ENCODE assay signal across 8 mouse cellular contexts in the genomic region with DNA sequence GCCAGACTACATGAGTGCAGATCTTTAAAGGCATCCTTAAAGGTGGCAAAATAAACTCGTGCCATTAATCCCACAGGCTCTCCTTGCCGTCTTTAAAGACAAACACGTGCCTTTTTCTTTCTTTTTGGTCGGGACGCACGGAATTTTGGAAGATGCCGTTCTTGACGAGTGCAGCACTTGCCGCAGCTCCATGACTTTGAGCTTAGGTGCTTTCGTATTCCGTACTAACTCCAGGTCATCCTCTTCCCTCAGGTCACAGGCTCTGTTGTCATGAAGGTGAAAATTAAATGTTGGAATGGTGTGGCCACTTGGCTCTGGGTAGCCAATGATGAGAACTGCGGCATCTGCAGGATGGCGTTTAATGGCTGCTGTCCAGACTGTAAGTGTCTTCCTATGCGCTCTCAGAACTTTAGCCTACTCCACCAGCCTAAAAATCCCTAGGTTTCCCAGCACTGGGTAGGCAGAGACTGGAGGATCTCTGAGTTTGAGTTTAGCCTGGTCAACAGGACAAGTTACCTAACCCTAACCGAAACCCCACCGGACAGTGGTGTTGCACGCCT. TPM values are rescaled to one million over a fixed set of nuclear protein-coding genes. Genes with fewer than 3 reads are reported as not detected.
DNase-seq lines count a peak whose midpoint lies in the region; ATAC-seq and TF ChIP-seq lines count a peak whose summit lies in the region.

No protein-coding gene starts in this region.

- peak overlapping the region; percentile 93 for H3K27ac ChIP-seq in heart, embryonic 15.5 days
- H3K27ac ChIP-seq in bone marrow, adult 2 months (ENCODE audit: control insufficient read depth, insufficient read depth, low read depth, low read length, poor library complexity), result peak overlapping the region; percentile 95
- peak overlapping the region; percentile 99 for H3K27ac ChIP-seq in hindbrain, embryonic 10.5 days
- H3K27ac ChIP-seq in midbrain, embryonic 12.5 days (replicated peaks), result peak overlapping the region; percentile 86

- H3K9ac ChIP-seq in heart, embryonic 15.5 days, result peak overlapping the region; percentile 71
- H3K9ac ChIP-seq in midbrain, embryonic 12.5 days (replicated peaks), result peak overlapping the region; percentile 100

- peaks cover 31% of the 10 kb centered on the region for H3K4me1 ChIP-seq in heart, embryonic 15.5 days (replicated peaks)
- H3K4me1 ChIP-seq in bone marrow, adult 2 months (ENCODE audit: control insufficient read depth, insufficient read depth, low read length), result peaks cover 6% of the 10 kb centered on the region
- H3K4me1 ChIP-seq in hindbrain, embryonic 10.5 days (replicated peaks), result peaks cover 42% of the 10 kb centered on the region
- H3K4me1 ChIP-seq in midbrain, embryonic 12.5 days, result peaks cover 28% of the 10 kb centered on the region

- H3K27me3 ChIP-seq in heart, embryonic 15.5 days, result no peaks in the 10 kb centered on the region
- H3K27me3 ChIP-seq in hindbrain, embryonic 10.5 days (ENCODE audit: insufficient read depth, poor library complexity, severe bottlenecking), result no peaks in the 10 kb centered on the region
- H3K27me3 ChIP-seq in midbrain, embryonic 12.5 days, result no peaks in the 10 kb centered on the region

- H3K4me2 ChIP-seq in heart, embryonic 15.5 days, result peak overlapping the region; percentile 92
- H3K4me2 ChIP-seq in midbrain, embryonic 12.5 days (replicated peaks), result peak overlapping the region; percentile 99

- 43% methylated on average over 17 of the region's 17 CpGs for WGBS in heart, embryonic 15.5 days
- 43% methylated on average over 17 of the region's 17 CpGs for WGBS in bone marrow, adult 2 months
- WGBS in hindbrain, embryonic 10.5 days, result 53% methylated on average over 17 of the region's 17 CpGs
- 52% methylated on average over 17 of the region's 17 CpGs for WGBS in midbrain, embryonic 12.5 days

- TF ChIP-seq POLR2A in bone marrow, adult 2 months (IDR thresholded peaks at IDR 0.05; ENCODE audit: borderline replicate concordance, control insufficient read depth, low read depth, low read length), result no peak

- no peak for ATAC-seq in heart, embryonic 15.5 days (replicated peaks; ENCODE audit: insufficient number of reproducible peaks, insufficient read depth, low FRiP score, low read depth)
- no peak; the same call in 1 of the 2 replicates for ATAC-seq in midbrain, embryonic 12.5 days (ENCODE audit: low FRiP score, low read depth)
- ATAC-seq in frontal cortex, adult (ENCODE audit: low TSS enrichment), result no peak

- peaks cover 57% of the 10 kb centered on the region for H3K36me3 ChIP-seq in heart, embryonic 15.5 days
- H3K36me3 ChIP-seq in hindbrain, embryonic 10.5 days, result peaks cover 77% of the 10 kb centered on the region
- peaks cover 62% of the 10 kb centered on the region for H3K36me3 ChIP-seq in midbrain, embryonic 12.5 days

- no peak for DNase-seq in heart, adult 18-20 months
- no peak for DNase-seq in hindbrain, embryonic 10.5 days (ENCODE audit: low spot score)
- DNase-seq in layer of hippocampus, postnatal 10 days (ENCODE audit: low spot score in 2 of 2), result no peak
- no peak for DNase-seq in retina, embryonic 14.5 days (ENCODE audit: low spot score)

- no peaks in the 10 kb centered on the region for H3K9me3 ChIP-seq in heart, embryonic 15.5 days (replicated peaks)
- no peaks in the 10 kb centered on the region for H3K9me3 ChIP-seq in hindbrain, embryonic 10.5 days
- no peaks in the 10 kb centered on the region for H3K9me3 ChIP-seq in midbrain, embryonic 12.5 days

- no peak for TF ChIP-seq CTCF in bone marrow, adult 2 months (IDR thresholded peaks at IDR 0.05; ENCODE audit: control insufficient read depth, insufficient read depth, low read length)

- H3K4me3 ChIP-seq in heart, embryonic 15.5 days, result peak overlapping the region; percentile 98
- H3K4me3 ChIP-seq in bone marrow, adult 2 months (replicated peaks; ENCODE audit: control insufficient read depth, low read depth, low read length), result peak overlapping the region; percentile 83
- peak overlapping the region; percentile 91 for H3K4me3 ChIP-seq in hindbrain, embryonic 10.5 days
- peak overlapping the region; percentile 100 for H3K4me3 ChIP-seq in midbrain, embryonic 12.5 days

RNA-seq across cellular contexts. Expression of gene Anapc11, which starts 0.8 kb away (rescaled TPM):
- 175 and 182 TPM in 2 replicates for polyA plus RNA-seq in heart, embryonic 15.5 days (2015; fragmentation: Nextera tagmentation; extraction: Ambion mirVana)
- total RNA-seq in heart, adult 18-20 months (2021), result 10 to 100 TPM; 84.4 to 89.0 TPM
- polyA plus RNA-seq in bone marrow, adult 2 months (2011; ENCODE audit: insufficient read depth, insufficient read length, low replicate concordance, missing spikeins), result 26.6 and 32.6 TPM in 2 replicates
- 237 TPM in 2 replicates for polyA plus RNA-seq in hindbrain, embryonic 10.5 days (2016; fragmentation: Nextera tagmentation; extraction: Ambion mirVana)
- polyA plus RNA-seq in midbrain, embryonic 12.5 days (2016; fragmentation: Nextera tagmentation; extraction: Ambion mirVana), result 165 and 182 TPM in 2 replicates
- 100 to 1,000 TPM in 1 of 2 experiments, 10 to 100 TPM in 1; 93.5 to 107 TPM for total RNA-seq in layer of hippocampus, postnatal 10 days (2021)

RNA-seq across cellular contexts. Expression of gene Alyref, which starts 0.9 kb away (rescaled TPM):
- 238 and 262 TPM in 2 replicates for polyA plus RNA-seq in heart, embryonic 15.5 days (2015; fragmentation: Nextera tagmentation; extraction: Ambion mirVana)
- 10 to 100 TPM; 44.1 to 46.9 TPM for total RNA-seq in heart, adult 18-20 months (2021)
- polyA plus RNA-seq in bone marrow, adult 2 months (2011; ENCODE audit: insufficient read depth, insufficient read length, low replicate concordance, missing spikeins), result 165 and 174 TPM in 2 replicates
- 607 and 643 TPM in 2 replicates for polyA plus RNA-seq in hindbrain, embryonic 10.5 days (2016; fragmentation: Nextera tagmentation; extraction: Ambion mirVana)
- 652 and 655 TPM in 2 replicates for polyA plus RNA-seq in midbrain, embryonic 12.5 days (2016; fragmentation: Nextera tagmentation; extraction: Ambion mirVana)
- 10 to 100 TPM; 79.8 to 91.3 TPM for total RNA-seq in layer of hippocampus, postnatal 10 days (2021)

RNA-seq across cellular contexts. Expression of gene Npb, which starts 9.2 kb away (rescaled TPM):
- 11.7 and 13.0 TPM in 2 replicates for polyA plus RNA-seq in heart, embryonic 15.5 days (2015; fragmentation: Nextera tagmentation; extraction: Ambion mirVana)
- not detected for total RNA-seq in heart, adult 18-20 months (2021)
- polyA plus RNA-seq in bone marrow, adult 2 months (2011; ENCODE audit: insufficient read depth, insufficient read length, low replicate concordance, missing spikeins), result 3.8 TPM in 1 of 2 replicates, not detected in the other
- polyA plus RNA-seq in hindbrain, embryonic 10.5 days (2016; fragmentation: Nextera tagmentation; extraction: Ambion mirVana), result 0.34 and 0.63 TPM in 2 replicates
- polyA plus RNA-seq in midbrain, embryonic 12.5 days (2016; fragmentation: Nextera tagmentation; extraction: Ambion mirVana), result 0.98 TPM in 1 of 2 replicates, not detected in the other
- total RNA-seq in layer of hippocampus, postnatal 10 days (2021), result 1 to 10 TPM; 2.2 to 2.4 TPM

RNA-seq across cellular contexts. Expression of gene Arhgdia, which starts 17.6 kb away (rescaled TPM):
- polyA plus RNA-seq in heart, embryonic 15.5 days (2015; fragmentation: Nextera tagmentation; extraction: Ambion mirVana), result 345 and 458 TPM in 2 replicates
- 100 to 1,000 TPM; 133 to 144 TPM for total RNA-seq in heart, adult 18-20 months (2021)
- 112 and 172 TPM in 2 replicates for polyA plus RNA-seq in bone marrow, adult 2 months (2011; ENCODE audit: insufficient read depth, insufficient read length, low replicate concordance, missing spikeins)
- 799 and 820 TPM in 2 replicates for polyA plus RNA-seq in hindbrain, embryonic 10.5 days (2016; fragmentation: Nextera tagmentation; extraction: Ambion mirVana)
- 504 and 557 TPM in 2 replicates for polyA plus RNA-seq in midbrain, embryonic 12.5 days (2016; fragmentation: Nextera tagmentation; extraction: Ambion mirVana)
- 100 to 1,000 TPM; 344 to 379 TPM for total RNA-seq in layer of hippocampus, postnatal 10 days (2021)

RNA-seq across cellular contexts. Expression of gene Pcyt2, which starts 18.7 kb away (rescaled TPM):
- 80.3 and 111 TPM in 2 replicates for polyA plus RNA-seq in heart, embryonic 15.5 days (2015; fragmentation: Nextera tagmentation; extraction: Ambion mirVana)
- total RNA-seq in heart, adult 18-20 months (2021), result 10 to 100 TPM; 47.2 to 51.2 TPM
- 45.4 and 46.8 TPM in 2 replicates for polyA plus RNA-seq in bone marrow, adult 2 months (2011; ENCODE audit: insufficient read depth, insufficient read length, low replicate concordance, missing spikeins)
- polyA plus RNA-seq in hindbrain, embryonic 10.5 days (2016; fragmentation: Nextera tagmentation; extraction: Ambion mirVana), result 139 and 160 TPM in 2 replicates
- 148 and 157 TPM in 2 replicates for polyA plus RNA-seq in midbrain, embryonic 12.5 days (2016; fragmentation: Nextera tagmentation; extraction: Ambion mirVana)
- 100 to 1,000 TPM; 132 to 145 TPM for total RNA-seq in layer of hippocampus, postnatal 10 days (2021)
